ENCODE assay signal across 10 mouse cellular contexts in genomic region chr2:181363946-181364345, GRCm38 (mm10). TPM values are rescaled to one million over a fixed set of nuclear protein-coding genes. Genes with fewer than 3 reads are reported as not detected.
DNase-seq lines count a peak whose midpoint lies in the region; ATAC-seq and TF ChIP-seq lines count a peak whose summit lies in the region.
"Had no signal": no experiment of that assay in that cellular context is flagged by ENCODE, and none has a peak within 500 bp of the region (broad histone marks: within the 10 kb centered on the region; RNA-seq: fewer than 3 reads in every experiment).

No protein-coding gene starts in this region.

- H3K27ac ChIP-seq in heart, embryonic 14.5 days (replicated peaks in 1 of 2; ENCODE audit: control insufficient read depth in 1 of 2, insufficient read depth in 1 of 2, low read depth in 2 of 2, low read length in 2 of 2), result no peak overlapping the region
- H3K27ac ChIP-seq in hindbrain, embryonic 11.5 days (ENCODE audit: low read depth, low read length), result no peak overlapping the region
- no peak overlapping the region for H3K27ac ChIP-seq in macrophage

- H3K4me3 ChIP-seq in heart, embryonic 14.5 days (ENCODE audit: control insufficient read depth in 1 of 2, insufficient read depth in 1 of 2, low read depth in 1 of 2, low read length in 2 of 2), result peak overlapping the region in 1 of 2 experiments; percentile 93; a peak in 1 of 4 replicates
- peak overlapping the region; percentile 96 for H3K4me3 ChIP-seq in G1E (ENCODE audit: low read depth, low read length)
- peak overlapping the region; percentile 88; the same call in 1 of the 2 replicates for H3K4me3 ChIP-seq in hindbrain, embryonic 11.5 days (ENCODE audit: low read depth, low read length)
- peak overlapping the region; percentile 84 for H3K4me3 ChIP-seq in macrophage (ENCODE audit: inconsistent target)

- no peak for DNase-seq in heart, postnatal 25 days (ENCODE audit: low spot score)
- DNase-seq in G1E (ENCODE audit: low spot score), result no peak
- no peak for DNase-seq in hindbrain, embryonic 11.5 days (ENCODE audit: low spot score)
- DNase-seq in adrenal gland, postnatal 10 days, result no peak
- DNase-seq: thymus, postnatal 25 days had no signal

- peak overlapping the region; percentile 93 for H3K9ac ChIP-seq in heart, embryonic 14.5 days (ENCODE audit: low read length)
- no peak overlapping the region; the same call in 1 of the 2 replicates for H3K9ac ChIP-seq in hindbrain, embryonic 11.5 days (ENCODE audit: low read depth, low read length)

- peaks cover 60% of the 10 kb centered on the region for H3K36me3 ChIP-seq in heart, embryonic 14.5 days (ENCODE audit: control insufficient read depth, insufficient read depth, low read length)
- H3K36me3 ChIP-seq in G1E (replicated peaks), result peaks cover 67% of the 10 kb centered on the region
- H3K36me3 ChIP-seq in hindbrain, embryonic 11.5 days (ENCODE audit: control insufficient read depth, insufficient read depth, low read length), result peaks cover 8% of the 10 kb centered on the region; the same call in 1 of the 2 replicates
- H3K36me3 ChIP-seq in macrophage (ENCODE audit: inconsistent target), result peaks cover 38% of the 10 kb centered on the region

- H3K27me3 ChIP-seq in heart, embryonic 14.5 days (ENCODE audit: control insufficient read depth, insufficient read depth, low read length), result no peaks in the 10 kb centered on the region
- H3K27me3 ChIP-seq in G1E (ENCODE audit: insufficient read depth, low read length), result no peaks in the 10 kb centered on the region
- H3K27me3 ChIP-seq in hindbrain, embryonic 11.5 days (ENCODE audit: control insufficient read depth, insufficient read depth, low read length), result no peaks in the 10 kb centered on the region

- peaks cover 55% of the 10 kb centered on the region for H3K79me2 ChIP-seq in macrophage (ENCODE audit: inconsistent target)

- peaks cover 3 to 31% of the 10 kb centered on the region in 2 experiments for H3K4me1 ChIP-seq in heart, embryonic 14.5 days (ENCODE audit: control insufficient read depth in 2 of 2, insufficient read depth in 2 of 2, low read length in 2 of 2)
- peaks cover 47% of the 10 kb centered on the region for H3K4me1 ChIP-seq in G1E (ENCODE audit: insufficient read depth, low read depth, low read length)
- H3K4me1 ChIP-seq in hindbrain, embryonic 11.5 days (replicated peaks; ENCODE audit: control insufficient read depth, insufficient read depth, low read length), result peaks cover 6% of the 10 kb centered on the region; the same call in 1 of the 2 replicates

- no peak for TF ChIP-seq CTCF in G1E (IDR thresholded peaks at IDR 0.05; ENCODE audit: low read depth, low read length)

- H3K4me2 ChIP-seq in heart, embryonic 14.5 days (ENCODE audit: low read length), result peak overlapping the region; percentile 97
- H3K4me2 ChIP-seq in hindbrain, embryonic 11.5 days (replicated peaks; ENCODE audit: low read depth, low read length), result peak overlapping the region; percentile 89

- H3K9me3 ChIP-seq in heart, embryonic 14.5 days (ENCODE audit: control insufficient read depth, low read length), result no peaks in the 10 kb centered on the region
- no peaks in the 10 kb centered on the region for H3K9me3 ChIP-seq in G1E (replicated peaks)
- H3K9me3 ChIP-seq in hindbrain, embryonic 11.5 days (ENCODE audit: control insufficient read depth, low read length), result no peaks in the 10 kb centered on the region

- ATAC-seq in heart, embryonic 14.5 days (ENCODE audit: insufficient number of reproducible peaks, insufficient read depth, low FRiP score, low read depth), result no peak
- no peak for ATAC-seq in G1E (ENCODE audit: extremely low read depth, insufficient number of reproducible peaks, low FRiP score, poor library complexity, severe bottlenecking)
- ATAC-seq in hindbrain, embryonic 11.5 days (ENCODE audit: low FRiP score), result no peak
- ATAC-seq in megakaryocyte progenitor cell, adult 5-6 weeks (replicated peaks; ENCODE audit: poor library complexity), result no peak
- ATAC-seq in cerebellum, adult (ENCODE audit: insufficient number of reproducible peaks, low FRiP score, low TSS enrichment), result no peak

- intact Hi-C loops in heart, postnatal 25 days (cut with DNase I), result no loop called here

- WGBS in heart, embryonic 14.5 days, result 78% methylated on average over 3 of the region's 3 CpGs
- 87% methylated on average over 3 of the region's 3 CpGs for WGBS in hindbrain, embryonic 11.5 days
- 80% methylated on average over 3 of the region's 3 CpGs for WGBS in macrophage (ENCODE audit: missing documents)

RNA-seq across cellular contexts. Expression of gene Zgpat, which starts 0.8 kb away (rescaled TPM):
- polyA plus RNA-seq in heart, embryonic 14.5 days (2014; fragmentation: Nextera tagmentation; extraction: Ambion mirVana), result 26.3 and 26.5 TPM in 2 replicates
- total RNA-seq in heart, postnatal 25 days (2021), result 10 to 100 TPM; 18.3 to 21.2 TPM
- total RNA-seq in G1E (2014; fragmentation: Nextera tagmentation) (22.2 and 22.3 TPM in 2 replicates), G1E (2017) (40.0 and 40.5 TPM in 2 replicates)
- polyA plus RNA-seq in G1E (2012) (26.0 and 28.1 TPM in 2 replicates), macrophage (2018) (13.7 to 17.8 TPM (median 17.3 TPM) in 3 replicates)
- 33.4 and 38.1 TPM in 2 replicates for polyA plus RNA-seq in hindbrain, embryonic 11.5 days (2014; fragmentation: Nextera tagmentation; extraction: Ambion mirVana)
- total RNA-seq in macrophage (2018; cell fraction: chromatin; rRNA removed), result 100 to 1,000 TPM in 13 of 26 experiments, 10 to 100 TPM in 13; 56.0 to 180 (median 98.4) TPM
- 10 to 100 TPM; 10.8 to 20.2 (median 15.4) TPM for total RNA-seq in macrophage (2018; cell fraction: cytosol; rRNA removed)
- total RNA-seq in macrophage (2018; cell fraction: nucleus; rRNA removed), result 100 to 1,000 TPM in 5 of 26 experiments, 10 to 100 TPM in 21; 31.4 to 115 (median 62.2) TPM
- 7.0 and 8.2 TPM in 2 replicates for total RNA-seq in megakaryocyte progenitor cell, adult 5-6 weeks (2015)
- total RNA-seq in megakaryocyte progenitor cell, adult 5-6 weeks (2017), result 38.2 and 48.2 TPM in 2 replicates
- total RNA-seq in adrenal gland, postnatal 10 days (2021), result 10 to 100 TPM; 26.1 to 37.0 TPM

RNA-seq across cellular contexts. Expression of gene Arfrp1, which starts 1.3 kb away (rescaled TPM):
- 42.8 and 46.9 TPM in 2 replicates for polyA plus RNA-seq in heart, embryonic 14.5 days (2014; fragmentation: Nextera tagmentation; extraction: Ambion mirVana)
- 10 to 100 TPM; 54.3 to 54.9 TPM for total RNA-seq in heart, postnatal 25 days (2021)
- 32.8 and 35.0 TPM in 2 replicates for total RNA-seq in G1E (2014; fragmentation: Nextera tagmentation)
- total RNA-seq in G1E (2017), result 28.5 and 32.1 TPM in 2 replicates
- polyA plus RNA-seq in G1E (2012), result 17.5 and 25.0 TPM in 2 replicates
- 51.6 and 55.2 TPM in 2 replicates for polyA plus RNA-seq in hindbrain, embryonic 11.5 days (2014; fragmentation: Nextera tagmentation; extraction: Ambion mirVana)
- total RNA-seq in macrophage (2018; cell fraction: chromatin; rRNA removed), result 100 to 1,000 TPM in 16 of 26 experiments, 10 to 100 TPM in 10; 66.8 to 144 (median 110) TPM
- 10 to 100 TPM; 14.5 to 24.4 (median 18.9) TPM for total RNA-seq in macrophage (2018; cell fraction: cytosol; rRNA removed)
- 100 to 1,000 TPM in 1 of 26 experiments, 10 to 100 TPM in 25; 47.0 to 106 (median 69.1) TPM for total RNA-seq in macrophage (2018; cell fraction: nucleus; rRNA removed)
- polyA plus RNA-seq in macrophage (2018), result 21.9 to 23.2 TPM (median 22.5 TPM) in 3 replicates
- total RNA-seq in megakaryocyte progenitor cell, adult 5-6 weeks (2015), result 26.8 and 28.6 TPM in 2 replicates
- total RNA-seq in megakaryocyte progenitor cell, adult 5-6 weeks (2017), result 62.1 and 70.2 TPM in 2 replicates
- total RNA-seq in adrenal gland, postnatal 10 days (2021), result 10 to 100 TPM; 37.9 to 48.2 TPM

RNA-seq across cellular contexts. Expression of gene Lime1, which starts 15.9 kb away (rescaled TPM):
- polyA plus RNA-seq in heart, embryonic 14.5 days (2014; fragmentation: Nextera tagmentation; extraction: Ambion mirVana), result 13.6 and 13.7 TPM in 2 replicates
- 1 to 10 TPM; 7.0 to 7.4 TPM for total RNA-seq in heart, postnatal 25 days (2021)
- 13.8 and 16.1 TPM in 2 replicates for total RNA-seq in G1E (2014; fragmentation: Nextera tagmentation)
- 15.3 and 18.9 TPM in 2 replicates for total RNA-seq in G1E (2017)
- 23.9 and 29.9 TPM in 2 replicates for polyA plus RNA-seq in G1E (2012)
- polyA plus RNA-seq in hindbrain, embryonic 11.5 days (2014; fragmentation: Nextera tagmentation; extraction: Ambion mirVana), result 20.2 and 20.9 TPM in 2 replicates
- 10 to 100 TPM; 14.8 to 60.2 (median 30.1) TPM for total RNA-seq in macrophage (2018; cell fraction: chromatin; rRNA removed)
- 1 to 10 TPM in 22 of 26 experiments, under 1 TPM in 4; 0.68 to 4.7 (median 1.4) TPM for total RNA-seq in macrophage (2018; cell fraction: cytosol; rRNA removed)
- 10 to 100 TPM; 11.5 to 42.8 (median 26.7) TPM for total RNA-seq in macrophage (2018; cell fraction: nucleus; rRNA removed)
- polyA plus RNA-seq in macrophage (2018), result 2.9 to 8.2 TPM (median 3.7 TPM) in 3 replicates
- 25.4 and 26.5 TPM in 2 replicates for total RNA-seq in megakaryocyte progenitor cell, adult 5-6 weeks (2015)
- total RNA-seq in megakaryocyte progenitor cell, adult 5-6 weeks (2017), result 12.7 and 18.1 TPM in 2 replicates
- 10 to 100 TPM in 1 of 2 experiments, 1 to 10 TPM in 1; 8.8 to 19.2 TPM for total RNA-seq in adrenal gland, postnatal 10 days (2021)

RNA-seq across cellular contexts. Expression of gene Rtel1, which starts 44.4 kb away (rescaled TPM):
- 21.1 and 25.3 TPM in 2 replicates for polyA plus RNA-seq in heart, embryonic 14.5 days (2014; fragmentation: Nextera tagmentation; extraction: Ambion mirVana)
- total RNA-seq in heart, postnatal 25 days (2021), result 10 to 100 TPM; 13.2 to 13.4 TPM
- total RNA-seq in G1E (2014; fragmentation: Nextera tagmentation) (79.8 and 89.5 TPM in 2 replicates), G1E (2017) (59.2 and 80.4 TPM in 2 replicates)
- polyA plus RNA-seq in G1E (2012) (17.9 and 24.5 TPM in 2 replicates), macrophage (2018) (4.9 to 9.2 TPM (median 5.3 TPM) in 3 replicates)
- 41.6 and 45.6 TPM in 2 replicates for polyA plus RNA-seq in hindbrain, embryonic 11.5 days (2014; fragmentation: Nextera tagmentation; extraction: Ambion mirVana)
- 10 to 100 TPM; 26.1 to 96.4 (median 60.6) TPM for total RNA-seq in macrophage (2018; cell fraction: chromatin; rRNA removed)
- total RNA-seq in macrophage (2018; cell fraction: cytosol; rRNA removed), result 1 to 10 TPM; 2.9 to 8.1 (median 4.3) TPM
- total RNA-seq in macrophage (2018; cell fraction: nucleus; rRNA removed), result 10 to 100 TPM in 25 of 26 experiments, 1 to 10 TPM in 1; 9.9 to 80.6 (median 30.5) TPM
- 53.4 and 78.0 TPM in 2 replicates for total RNA-seq in megakaryocyte progenitor cell, adult 5-6 weeks (2015)
- total RNA-seq in megakaryocyte progenitor cell, adult 5-6 weeks (2017), result 41.9 and 53.0 TPM in 2 replicates
- 10 to 100 TPM; 33.0 to 50.3 TPM for total RNA-seq in adrenal gland, postnatal 10 days (2021)

RNA-seq across cellular contexts. Expression of gene Stmn3, which starts 49.6 kb away (rescaled TPM):
- 0.24 and 3.6 TPM in 2 replicates for polyA plus RNA-seq in heart, embryonic 14.5 days (2014; fragmentation: Nextera tagmentation; extraction: Ambion mirVana)
- total RNA-seq in heart, postnatal 25 days (2021), result under 1 TPM; 0.45 to 0.52 TPM
- total RNA-seq in G1E (2014; fragmentation: Nextera tagmentation), result not detected in 2 replicates
- not detected in 2 replicates for total RNA-seq in G1E (2017)
- polyA plus RNA-seq in G1E (2012), result not detected in 2 replicates
- 426 and 432 TPM in 2 replicates for polyA plus RNA-seq in hindbrain, embryonic 11.5 days (2014; fragmentation: Nextera tagmentation; extraction: Ambion mirVana)
- not detected for total RNA-seq in macrophage (2018; cell fraction: chromatin; rRNA removed)
- total RNA-seq in macrophage (2018; cell fraction: cytosol; rRNA removed), result under 1 TPM in 1 of 26 experiments, not detected in 25; 0.14 TPM
- not detected for total RNA-seq in macrophage (2018; cell fraction: nucleus; rRNA removed)
- polyA plus RNA-seq in macrophage (2018), result not detected in 3 replicates
- not detected in 2 replicates for total RNA-seq in megakaryocyte progenitor cell, adult 5-6 weeks (2015)
- total RNA-seq in megakaryocyte progenitor cell, adult 5-6 weeks (2017), result not detected in 2 replicates
- 10 to 100 TPM; 19.1 to 35.7 TPM for total RNA-seq in adrenal gland, postnatal 10 days (2021)
- polyA plus RNA-seq: CD4-positive, CD25-positive, alpha-beta regulatory T cell, adult 4 months had no signal
